Mouse (Mus musculus) olfactory bulb, adult 2 months (tissue): ENCODE measurements around the gene 1700102P08Rik. TPM values are rescaled to one million over a fixed set of nuclear protein-coding genes. Genes with fewer than 3 reads are reported as not detected.

Experiments
- H3K27ac ChIP-seq: fragments of 200-500 bp; 2 replicates; pipeline ENCODE4 v1.5.1; 2012; ENCODE audit warnings: low read depth, low read length; ENCODE audit not compliant: insufficient read depth
- H3K4me1 ChIP-seq: fragments of 200-500 bp; 2 replicates; pipeline ENCODE4 v1.6.1; 2012; ENCODE audit warnings: low read length; ENCODE audit not compliant: control insufficient read depth, insufficient read depth
- H3K4me3 ChIP-seq: fragments of 200-500 bp; 2 replicates; pipeline ENCODE4 v1.5.1; 2012; ENCODE audit warnings: mild to moderate bottlenecking, low read depth, low read length, moderate library complexity; ENCODE audit not compliant: insufficient read depth
- CTCF ChIP-seq: fragments of 200-500 bp; IDR thresholded peaks from 2 replicates; pipeline ENCODE4 v1.5.1; 2012; ENCODE audit warnings: low read depth, mild to moderate bottlenecking, low read length, moderate library complexity; ENCODE audit not compliant: insufficient read depth
- POLR2A ChIP-seq: fragments of 200-500 bp; IDR thresholded peaks from 2 replicates; pipeline ENCODE4 v1.6.1; 2012; ENCODE audit warnings: mild to moderate bottlenecking, low read depth, low read length, moderate library complexity; ENCODE audit not compliant: insufficient read depth
- WGBS: fragments of 180-500 bp; shearing (Covaris S2); methylation state at CpG from one replicate; pipeline ENCODE4 v1.1.7; 2018; 5-methylcytosine and 5-hydroxymethylcytosine counted together
- polyA plus RNA-seq: library from polyadenylated mRNA; stranded (reverse); fragments of >200 nt; gene quantifications from 2 replicates; pipeline ENCODE4 v1.2.4, GENCODE M21; 2012; ENCODE audit warnings: low replicate concordance; ENCODE audit not compliant: missing spikeins, insufficient read depth, insufficient read length

Gene 1700102P08Rik
- polyA plus RNA-seq, 1 experiment = not detected

- 15% methylated on average over 6 of the region's 6 CpGs for WGBS
- H3K27ac ChIP-seq = peak overlapping the region; percentile 93
- TF ChIP-seq POLR2A (no peak), CTCF (no peak; the same call in 1 of the 2 replicates)
- peak overlapping the region; percentile 70 for H3K4me3 ChIP-seq
- peaks cover 38% of the 10 kb centered on the region for H3K4me1 ChIP-seq
Measured at GRCm38 (mm10) chr9:108452911-108453310, 60.3 kb downstream of the 1700102P08Rik start.

- peak overlapping the region; percentile 93 for H3K27ac ChIP-seq
- H3K4me3 ChIP-seq = no peak overlapping the region
- peaks cover 34% of the 10 kb centered on the region for H3K4me1 ChIP-seq
- WGBS = 15% methylated on average over 4 of the region's 4 CpGs
- no peak for TF ChIP-seq CTCF
- TF ChIP-seq POLR2A = no peak
Measured at GRCm38 (mm10) chr9:108453458-108453857, 60.9 kb downstream of the 1700102P08Rik start.

GRCm38 (mm10) chr9:108454429-108454828 lies 61.8 kb downstream of the 1700102P08Rik start:
- H3K4me1 ChIP-seq = peaks cover 24% of the 10 kb centered on the region
- H3K27ac ChIP-seq = 0 out of 2 replicates have a peak overlapping the region, but pooled peaks have one; percentile 93
- TF ChIP-seq POLR2A (no peak), CTCF (no peak)
- H3K4me3 ChIP-seq = no peak overlapping the region
- 87% methylated on average over 6 of the region's 6 CpGs for WGBS

GRCm38 (mm10) chr9:108455747-108456571 lies 63.4 kb downstream of the 1700102P08Rik start:
- Histone ChIP-seq H3K4me3 (no peak overlapping the region), H3K27ac (no peak overlapping the region), H3K4me1 (peaks cover 9% of the 10 kb centered on the region)
- WGBS = 86% methylated on average over 12 of the region's 12 CpGs
- TF ChIP-seq POLR2A (no peak), CTCF (no peak)

GRCm38 (mm10) chr9:108456953-108457352 lies 64.3 kb downstream of the 1700102P08Rik start:
- 92% methylated on average over 10 of the region's 10 CpGs for WGBS

GRCm38 (mm10) chr9:108459939-108460318 lies 67.3 kb downstream of the 1700102P08Rik start:
- Histone ChIP-seq H3K27ac (no peak overlapping the region), H3K4me3 (peak overlapping the region; percentile 84), H3K4me1 (peaks cover 11% of the 10 kb centered on the region)
- 97% methylated on average over 1 of the region's 1 CpGs for WGBS
- TF ChIP-seq CTCF = no peak
- no peak for TF ChIP-seq POLR2A

More at GRCm38 (mm10) chr9:108456953-108457352, 64.3 kb downstream of the 1700102P08Rik start:
- no peak for TF ChIP-seq POLR2A
- no peak for TF ChIP-seq CTCF
- H3K4me1 ChIP-seq = peaks cover 10% of the 10 kb centered on the region
- no peak overlapping the region for H3K27ac ChIP-seq
- no peak overlapping the region for H3K4me3 ChIP-seq

Other genes starting within 250 kb of the 1700102P08Rik start
- not detected in 2 replicates for gene Bsn, start 202.4 kb upstream of the 1700102P08Rik start, polyA plus RNA-seq
- gene Dag1, start 128.8 kb upstream of the 1700102P08Rik start, polyA plus RNA-seq = not detected in 2 replicates
- not detected in 2 replicates for gene Nicn1, start 102.4 kb upstream of the 1700102P08Rik start, polyA plus RNA-seq
- gene Amt, start 96.0 kb upstream of the 1700102P08Rik start, polyA plus RNA-seq = not detected in 2 replicates
- 187 and 421 TPM in 2 replicates for gene Rhoa, start 86.7 kb upstream of the 1700102P08Rik start, polyA plus RNA-seq
- not detected in 2 replicates for gene Tcta, start 86.6 kb upstream of the 1700102P08Rik start, polyA plus RNA-seq
- gene Gpx1, start 53.9 kb upstream of the 1700102P08Rik start, polyA plus RNA-seq = not detected in 2 replicates
- not detected in 2 replicates for gene Usp4, start 45.0 kb upstream of the 1700102P08Rik start, polyA plus RNA-seq
- not detected in 2 replicates for gene Ccdc36, start 35.7 kb downstream of the 1700102P08Rik start, polyA plus RNA-seq
- not detected in 2 replicates for gene BC048562, start 43.7 kb downstream of the 1700102P08Rik start, polyA plus RNA-seq
- not detected in 2 replicates for gene Ccdc71, start 67.7 kb downstream of the 1700102P08Rik start, polyA plus RNA-seq
- not detected in 2 replicates for gene Klhdc8b, start 68.8 kb downstream of the 1700102P08Rik start, polyA plus RNA-seq
- gene Lamb2, start 86.9 kb downstream of the 1700102P08Rik start, polyA plus RNA-seq = not detected in 2 replicates
- gene Usp19, start 97.8 kb downstream of the 1700102P08Rik start, polyA plus RNA-seq = 102 and 511 TPM in 2 replicates
- not detected in 2 replicates for gene Qars, start 114.9 kb downstream of the 1700102P08Rik start, polyA plus RNA-seq
- gene Qrich1, start 124.0 kb downstream of the 1700102P08Rik start, polyA plus RNA-seq = not detected in 2 replicates
- gene Impdh2, start 167.5 kb downstream of the 1700102P08Rik start, polyA plus RNA-seq = not detected in 2 replicates
- gene Ndufaf3, start 174.6 kb downstream of the 1700102P08Rik start, polyA plus RNA-seq = not detected in 2 replicates
- not detected in 2 replicates for gene Dalrd3, start 177.1 kb downstream of the 1700102P08Rik start, polyA plus RNA-seq
- 73.0 TPM in 1 of 2 replicates, not detected in the other for gene Wdr6, start 185.9 kb downstream of the 1700102P08Rik start, polyA plus RNA-seq
- not detected in 2 replicates for gene P4htm, start 204.9 kb downstream of the 1700102P08Rik start, polyA plus RNA-seq